Mouse (Mus musculus): ENCODE measurements around the gene Ankdd1a.

Ankdd1a gene

DNA sequence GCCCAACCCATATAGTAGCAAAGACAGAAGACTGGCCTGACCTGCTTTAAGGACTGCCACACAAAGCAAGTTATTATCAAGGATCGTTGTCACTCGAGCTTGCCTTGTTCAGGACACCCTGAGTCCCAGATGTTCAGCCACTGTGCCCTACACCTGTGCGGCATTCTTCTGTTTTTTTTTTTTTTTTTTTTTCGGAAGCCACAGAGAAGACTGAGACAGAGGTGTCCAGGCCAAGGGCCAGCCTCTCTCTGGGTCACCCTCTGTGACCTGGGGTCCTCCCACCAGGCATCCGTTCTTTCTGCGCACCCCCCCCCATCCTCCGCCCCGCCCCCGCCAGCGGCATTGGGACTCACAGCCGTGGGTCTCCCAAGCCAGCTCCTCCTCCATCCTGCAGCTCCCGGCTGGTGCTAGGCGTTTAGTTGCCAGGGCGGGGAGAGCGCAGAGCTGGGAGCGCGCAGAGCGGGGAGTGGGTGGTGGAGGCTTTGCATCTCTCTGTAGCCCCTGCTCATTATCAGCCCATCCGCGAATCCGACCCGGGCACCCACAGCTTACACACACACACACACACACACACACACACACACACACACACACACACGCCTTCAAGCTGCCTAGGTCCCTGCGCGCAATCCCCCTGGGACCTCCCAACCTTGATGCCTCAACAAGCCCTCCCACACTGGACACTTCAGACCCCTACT lies at the start of gene Ankdd1a:
TSS of gene Ankdd1a (minus strand) at position 387 of the 698 bp plus-strand sequence.
- peak; percentile 60 for DNase-seq (ENCODE audit: low spot score)

DNA sequence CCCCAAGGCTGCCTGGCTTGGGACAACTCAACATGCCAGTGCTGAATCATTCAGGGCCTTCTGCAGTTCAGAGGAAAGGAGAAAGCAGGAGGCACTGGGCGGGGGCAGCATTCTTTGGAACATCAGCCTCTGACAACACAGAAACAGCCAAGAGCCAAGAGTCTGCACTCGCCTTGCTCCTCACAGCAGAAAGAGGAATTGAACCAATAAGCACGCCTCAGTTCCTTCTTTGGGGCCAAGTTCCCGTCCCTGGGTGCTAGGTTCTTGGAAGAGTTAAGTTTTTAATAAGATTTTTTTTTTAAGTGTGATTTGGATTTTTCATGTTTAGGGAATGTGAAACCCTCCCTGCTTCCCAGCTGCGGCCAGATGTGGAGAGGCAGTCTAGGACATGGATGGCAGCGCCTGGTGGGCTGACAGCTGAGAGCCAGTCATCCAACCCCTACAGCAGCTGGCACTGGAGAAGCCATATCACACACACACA lies 49.5 kb upstream of the Ankdd1a start:
- no peak for DNase-seq (ENCODE audit: low spot score)

- DNase-seq (ENCODE audit: low spot score), result no peak
These were observed 48.8 kb upstream of the Ankdd1a start for GRCm38 (mm10) chr9:65568787-65569186.

DNA sequence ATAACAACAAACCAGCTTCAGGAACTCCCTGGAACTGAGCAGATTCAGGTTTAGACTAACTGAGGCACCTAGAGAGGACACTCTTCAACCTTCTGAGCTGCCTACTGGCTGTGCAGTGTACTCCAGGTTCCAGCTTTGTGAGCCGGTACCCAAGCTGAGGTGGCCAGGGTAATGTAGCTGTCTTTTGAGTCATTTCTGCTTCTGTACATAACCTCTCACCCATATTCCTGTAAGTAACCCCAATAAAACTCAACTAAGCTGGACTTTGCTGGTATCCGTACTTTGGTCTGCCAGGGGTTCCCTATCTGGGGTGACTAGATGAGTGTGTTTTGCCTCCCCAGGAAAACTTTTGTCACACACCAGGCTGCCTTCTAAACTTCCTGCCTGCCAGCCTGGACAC lies 44.7 kb upstream of the Ankdd1a start:
- no peak for DNase-seq (ENCODE audit: low spot score)

DNA sequence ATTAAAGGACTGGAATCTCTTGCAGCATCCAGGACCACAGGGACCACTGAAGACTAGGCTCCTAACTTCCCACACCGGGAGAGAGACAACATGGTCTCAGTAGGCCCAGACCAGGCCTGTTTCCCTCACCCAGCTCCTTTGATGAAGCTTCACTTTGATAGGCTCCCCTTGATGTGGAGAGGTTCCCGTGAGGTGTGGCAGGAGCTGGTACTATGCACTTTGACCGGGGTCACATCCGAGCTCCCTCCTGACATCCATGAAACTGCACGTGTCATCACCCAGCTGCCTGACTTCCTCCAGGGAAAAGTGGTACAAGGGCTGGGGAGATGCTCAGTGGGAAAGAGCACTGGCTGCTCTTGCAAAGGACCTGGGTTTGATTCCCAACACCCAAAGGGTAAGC lies 43.1 kb upstream of the Ankdd1a start:
- DNase-seq (ENCODE audit: low spot score), result no peak

DNA sequence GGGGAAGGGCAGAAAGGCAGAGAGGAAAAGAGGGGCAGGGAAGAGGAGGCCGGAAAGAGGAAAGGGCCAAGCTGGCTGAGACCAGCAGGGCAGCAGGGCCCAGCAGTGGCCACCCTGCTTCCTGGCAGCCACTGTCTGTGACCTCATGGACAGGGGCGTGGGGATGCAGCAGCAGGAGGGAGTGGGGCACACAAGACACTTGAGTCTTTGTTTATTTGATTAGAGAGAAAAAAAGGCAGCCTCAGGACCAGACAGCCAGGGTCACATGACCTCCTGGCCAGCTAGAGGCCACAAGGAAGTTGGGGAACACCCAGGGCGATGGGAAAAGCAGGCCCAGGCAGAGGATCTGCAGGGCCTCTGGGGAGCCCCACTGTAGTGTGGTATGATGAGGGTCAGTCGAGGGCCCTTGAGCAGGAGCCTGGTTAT lies 42.1 kb upstream of the Ankdd1a start:
- peak; percentile 61 for DNase-seq (ENCODE audit: low spot score)

- no peak for DNase-seq (ENCODE audit: low spot score)
These were observed 41.0 kb upstream of the Ankdd1a start for GRCm38 (mm10) chr9:65561016-65561415.

- DNase-seq (ENCODE audit: low spot score), result no peak
These were observed 38.8 kb upstream of the Ankdd1a start for GRCm38 (mm10) chr9:65558806-65559205.

- no peak for DNase-seq (ENCODE audit: low spot score)
These were observed 37.0 kb upstream of the Ankdd1a start for GRCm38 (mm10) chr9:65556979-65557378.

DNA sequence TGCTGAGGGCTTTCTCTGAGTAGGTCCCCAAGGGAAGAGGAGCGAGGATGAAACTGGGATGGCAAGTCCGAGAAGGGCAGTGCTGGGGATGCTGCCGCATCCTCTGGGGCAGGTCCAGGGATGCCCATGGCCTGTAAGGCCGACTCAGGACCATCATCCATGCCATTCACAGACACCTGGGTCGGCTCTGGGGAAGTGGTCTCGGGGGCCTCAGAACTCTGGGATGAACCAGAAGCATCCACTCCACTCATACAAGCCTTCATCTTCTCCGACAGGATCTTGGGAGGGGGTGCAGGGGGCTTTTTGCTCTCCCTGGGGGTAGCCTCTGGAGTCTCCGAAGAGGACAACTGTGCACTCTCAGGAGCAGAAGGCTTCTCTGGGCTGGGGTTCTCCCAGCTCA lies 36.4 kb upstream of the Ankdd1a start:
- DNase-seq (ENCODE audit: low spot score), result no peak

DNA sequence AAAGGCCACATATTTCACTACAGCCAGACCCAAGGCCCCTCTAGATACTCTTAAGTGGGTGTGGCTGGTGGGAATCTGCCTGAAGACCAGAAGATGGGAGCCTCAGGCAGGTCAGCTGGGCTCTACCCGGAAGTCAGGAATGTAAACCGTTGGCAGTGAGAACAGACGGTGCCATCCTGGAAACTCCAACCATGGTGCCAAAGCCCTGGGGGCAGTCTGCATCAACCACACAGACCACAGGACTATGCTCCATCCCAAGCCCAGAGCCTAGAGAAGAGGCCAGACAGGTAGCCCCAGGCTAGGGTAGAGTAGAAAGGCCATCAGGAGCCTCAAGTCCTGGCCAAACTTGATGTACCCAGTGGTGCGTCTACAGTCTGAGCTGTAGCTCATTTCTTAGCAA lies 35.6 kb upstream of the Ankdd1a start:
- no peak for DNase-seq (ENCODE audit: low spot score)

- DNase-seq (ENCODE audit: low spot score), result peak; percentile 72
These were observed 35.0 kb upstream of the Ankdd1a start for GRCm38 (mm10) chr9:65555001-65555405.

DNA sequence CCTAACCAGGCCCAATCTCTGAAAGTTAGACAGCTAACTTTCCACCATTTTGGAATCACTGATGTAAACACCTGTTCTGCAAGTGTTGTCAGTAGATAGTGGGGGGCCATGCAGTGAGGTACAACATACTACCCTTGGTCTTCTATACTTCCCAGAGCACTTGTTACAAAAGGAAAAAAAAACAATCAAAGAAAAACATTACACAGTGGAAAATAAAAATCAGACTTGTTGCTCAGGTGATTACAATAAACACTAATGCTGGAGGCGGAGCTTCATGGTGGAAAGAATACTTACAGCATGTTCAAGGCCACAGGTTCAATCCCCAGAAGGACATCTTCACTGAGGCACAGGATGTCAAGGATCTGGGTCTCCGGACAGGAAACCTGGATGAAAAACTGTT lies 32.7 kb upstream of the Ankdd1a start:
- DNase-seq (ENCODE audit: low spot score), result no peak

GRCm38 (mm10) chr9:65552141-65552540 lies 32.1 kb upstream of the Ankdd1a start:
- no peak for DNase-seq (ENCODE audit: low spot score)

- peak; percentile 81 for DNase-seq (ENCODE audit: low spot score)
These were observed 31.0 kb upstream of the Ankdd1a start for GRCm38 (mm10) chr9:65551035-65551434.

DNA sequence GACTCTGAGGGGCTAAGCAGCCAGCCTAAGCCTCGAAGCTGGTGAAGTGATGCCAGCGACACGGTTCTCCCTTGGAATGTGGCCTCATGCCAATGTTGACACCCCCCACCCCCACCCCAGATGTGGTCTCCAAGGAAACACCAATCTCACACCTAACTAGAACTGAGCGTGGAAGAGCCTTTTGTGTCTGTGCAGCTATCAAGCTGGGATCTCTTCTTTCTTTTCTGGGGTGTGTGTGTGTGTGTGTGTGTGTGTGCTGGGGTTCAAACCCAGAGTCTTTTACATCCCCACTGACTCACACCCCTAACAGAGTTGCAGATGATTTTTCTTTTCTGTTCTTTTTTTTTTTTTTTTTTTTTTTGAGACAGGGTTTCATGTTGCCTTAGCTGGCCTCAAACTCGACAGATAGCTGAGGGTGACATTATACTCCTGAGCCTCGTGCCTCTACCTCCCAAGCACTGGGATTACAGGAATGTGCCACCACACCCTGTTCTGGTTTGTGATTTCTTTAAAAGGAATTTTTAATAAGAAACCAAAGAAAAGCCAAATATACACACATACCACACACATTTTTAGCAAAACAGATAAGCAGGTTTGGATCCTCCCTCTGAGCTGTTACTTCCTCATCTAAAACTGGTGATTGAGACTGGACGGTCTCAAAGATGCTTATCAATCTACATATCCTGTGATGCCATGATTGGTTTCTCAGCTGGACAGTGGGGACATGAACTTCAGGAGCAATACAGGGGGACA lies 30.3 kb upstream of the Ankdd1a start:
- DNase-seq (ENCODE audit: low spot score), result peak; percentile 24

- DNase-seq (ENCODE audit: low spot score), result no peak
These were observed 29.6 kb upstream of the Ankdd1a start for GRCm38 (mm10) chr9:65549643-65550042.

DNA sequence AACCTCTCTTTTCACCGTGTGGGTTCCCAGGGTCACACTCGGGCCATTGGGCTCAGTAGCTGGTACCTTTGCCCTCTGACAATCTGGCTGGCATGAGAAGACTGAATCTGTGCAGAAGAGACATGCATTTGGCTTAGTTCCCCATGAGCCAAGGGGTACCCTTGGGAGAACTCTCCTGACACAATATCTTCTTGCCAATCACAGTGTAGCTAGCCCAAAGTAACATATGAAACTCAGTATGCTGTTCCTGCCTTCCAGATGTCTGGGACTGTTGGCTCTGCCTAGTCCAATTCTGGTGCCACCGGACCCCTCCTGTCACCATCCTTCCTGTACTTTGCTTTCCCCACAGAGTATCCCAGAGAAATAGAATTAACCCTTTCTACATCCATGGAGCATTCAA lies 29.1 kb upstream of the Ankdd1a start:
- DNase-seq (ENCODE audit: low spot score), result no peak

DNA sequence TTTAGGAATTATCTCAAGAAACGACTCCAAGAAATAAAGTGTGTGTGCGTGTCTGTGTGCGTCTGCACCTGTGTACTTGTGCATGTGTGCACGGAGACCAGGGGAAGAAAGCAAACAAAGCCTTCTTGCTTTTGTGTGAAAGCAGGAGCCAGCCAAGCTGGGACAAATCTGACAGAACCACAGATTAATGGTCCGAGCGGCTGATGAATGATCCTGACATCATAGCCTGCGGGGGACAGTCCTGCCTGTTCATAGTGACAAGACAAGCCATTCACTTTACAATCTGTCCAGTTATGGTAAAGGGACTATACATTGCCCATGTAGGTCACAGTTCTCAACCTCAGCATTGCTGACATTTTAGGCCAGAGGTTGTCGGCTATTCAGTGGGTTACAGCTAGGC lies 28.3 kb upstream of the Ankdd1a start:
- DNase-seq (ENCODE audit: low spot score), result peak; percentile 42

GRCm38 (mm10) chr9:65547844-65548243 lies 27.9 kb upstream of the Ankdd1a start:
- no peak for DNase-seq (ENCODE audit: low spot score)

- DNase-seq (ENCODE audit: low spot score), result no peak
These were observed 27.1 kb upstream of the Ankdd1a start for GRCm38 (mm10) chr9:65547111-65547510.

DNA sequence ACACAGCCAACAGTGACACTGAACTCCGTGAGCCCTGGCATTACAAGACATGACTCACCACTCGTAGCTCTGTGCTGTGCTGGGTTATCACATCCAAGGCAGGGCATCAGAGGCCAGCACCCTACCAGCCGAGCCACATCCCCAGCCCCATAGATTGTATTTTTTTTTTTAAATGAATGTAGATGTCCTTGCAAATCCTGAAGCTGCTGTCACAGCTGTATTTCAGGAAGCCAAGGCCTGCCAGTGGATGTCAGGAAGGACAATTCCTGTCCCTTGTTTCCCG lies 26.4 kb upstream of the Ankdd1a start:
- no peak for DNase-seq (ENCODE audit: low spot score)

- DNase-seq (ENCODE audit: low spot score), result no peak
These were observed 25.8 kb upstream of the Ankdd1a start for GRCm38 (mm10) chr9:65545635-65546412.

Data from embryo, embryonic 10.5 days (tissue).